Mouse (Mus musculus): ENCODE results near the gene Pan3.
"Not testable (repeated sequence)": the region's sequence is repeated elsewhere in the genome, so short reads cannot be mapped to it uniquely, and the experiment has no call there.

Gene Pan3

DNA sequence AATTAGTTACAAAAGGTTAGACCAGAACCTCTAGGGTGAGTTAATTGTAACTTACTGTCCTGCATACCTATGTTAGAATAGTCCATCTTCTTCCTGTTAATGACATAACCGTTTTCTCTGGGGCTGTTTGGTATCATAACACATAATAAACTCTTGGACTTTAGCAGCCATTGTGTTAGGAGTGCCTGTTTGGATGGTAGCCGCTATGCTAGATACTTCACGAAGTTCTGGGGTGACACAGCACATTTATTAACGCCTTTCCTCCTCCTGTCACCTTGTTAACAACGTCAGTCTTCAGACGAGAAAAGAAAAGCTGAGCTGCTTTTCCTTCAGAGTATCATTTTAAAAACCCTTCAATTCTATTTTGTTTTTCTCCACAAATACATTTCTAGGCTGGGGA lies 59.3 kb downstream of the Pan3 start:
- no peak for DNase-seq

DNA sequence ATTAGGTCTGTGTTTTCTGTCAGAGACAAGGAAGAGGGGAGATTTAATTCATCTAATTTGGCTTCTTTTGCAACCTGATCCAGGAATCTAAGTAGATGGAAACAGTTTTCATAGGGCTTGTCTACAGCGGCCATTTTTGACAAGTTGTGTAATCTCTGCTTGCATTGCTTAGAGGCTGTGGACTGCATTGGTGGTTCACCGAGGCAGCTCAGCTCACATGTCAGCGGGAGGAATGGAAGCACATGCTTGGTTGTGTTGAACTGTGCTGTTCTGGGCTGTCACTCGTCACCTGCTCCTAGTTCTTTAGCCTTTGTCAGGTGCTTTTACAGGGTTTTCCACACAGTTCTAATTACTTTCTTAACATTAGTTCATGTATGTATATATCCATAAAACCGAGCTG lies 60.9 kb downstream of the Pan3 start:
- DNase-seq = no peak

DNA sequence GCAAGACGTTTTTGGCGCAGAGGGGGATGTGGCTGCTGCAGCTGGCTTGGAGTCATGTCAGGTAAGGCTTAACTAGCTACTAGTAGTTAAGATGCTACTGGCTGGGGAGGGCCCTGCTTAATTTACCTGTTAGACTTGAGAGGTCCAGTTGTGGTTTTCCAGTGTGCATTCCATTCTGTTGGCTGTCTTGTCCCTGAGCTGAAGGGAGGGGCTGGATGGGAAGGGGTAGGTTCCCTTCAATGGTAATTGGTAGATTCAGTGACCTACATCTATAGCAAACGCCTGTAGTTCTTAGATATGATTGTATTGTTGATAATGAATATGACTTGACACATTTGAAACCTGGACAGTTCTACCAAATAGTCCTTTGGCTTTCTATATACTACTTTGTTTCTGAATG lies 62.5 kb downstream of the Pan3 start:
- no peak for DNase-seq

DNA sequence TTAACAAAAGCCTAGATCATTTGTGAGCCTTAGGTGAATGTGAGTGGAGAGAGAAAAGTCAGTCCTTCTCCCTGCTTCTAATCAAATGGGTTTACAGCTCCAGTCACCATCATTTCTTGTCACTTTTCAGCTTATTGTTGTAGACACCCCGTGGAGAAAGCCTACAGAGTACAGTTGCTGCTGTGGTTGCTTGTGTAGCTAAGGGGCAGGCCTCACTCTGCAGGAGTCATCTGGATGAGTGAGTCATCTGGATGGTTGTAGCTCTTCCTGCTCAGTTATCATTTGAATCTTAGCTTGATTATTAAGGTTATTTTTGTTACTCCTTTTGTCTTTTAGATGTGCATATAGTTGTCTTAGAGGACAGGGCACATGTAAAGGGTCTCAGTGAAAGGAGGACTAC lies 63.2 kb downstream of the Pan3 start:
- no peak for DNase-seq

DNA sequence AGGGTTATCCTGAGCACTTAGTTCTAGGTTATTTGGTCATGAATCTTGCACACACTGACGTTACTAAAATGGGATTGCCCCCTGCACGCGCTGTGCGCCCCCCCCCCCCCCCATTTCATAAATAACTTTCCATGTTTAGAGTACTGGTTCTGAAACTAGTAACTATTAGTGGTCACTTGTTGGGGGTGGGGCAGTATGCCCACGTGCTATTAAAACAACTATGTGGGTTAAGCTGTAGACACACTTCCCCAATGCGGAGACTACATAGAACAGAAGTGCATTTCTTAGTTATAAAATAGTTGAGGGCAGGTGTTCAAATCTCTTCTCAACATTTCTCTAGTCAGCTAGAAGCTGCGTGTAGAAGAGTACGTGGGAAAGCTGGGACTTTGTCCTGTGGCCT lies 63.7 kb downstream of the Pan3 start:
- DNase-seq = no peak

DNA sequence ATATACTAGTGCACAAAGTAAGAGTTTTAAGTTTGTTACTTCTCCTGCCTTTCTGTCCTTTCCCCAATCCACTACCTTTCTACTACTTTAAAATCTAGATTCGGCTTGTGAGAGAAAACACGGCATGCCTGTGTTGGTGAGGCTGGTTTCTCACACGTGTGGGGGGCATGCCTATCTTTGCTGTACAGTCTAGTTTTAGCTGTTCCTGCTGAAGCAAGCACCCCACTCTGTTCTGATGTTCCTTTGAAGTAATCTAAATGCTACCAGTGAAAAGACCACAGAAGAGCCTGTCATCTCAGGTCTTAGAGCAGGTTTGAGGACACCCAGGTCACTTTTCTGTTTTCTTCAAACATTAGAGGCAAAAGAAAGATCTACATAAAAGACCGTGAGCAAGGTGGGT lies 64.4 kb downstream of the Pan3 start:
- no peak for DNase-seq

DNA sequence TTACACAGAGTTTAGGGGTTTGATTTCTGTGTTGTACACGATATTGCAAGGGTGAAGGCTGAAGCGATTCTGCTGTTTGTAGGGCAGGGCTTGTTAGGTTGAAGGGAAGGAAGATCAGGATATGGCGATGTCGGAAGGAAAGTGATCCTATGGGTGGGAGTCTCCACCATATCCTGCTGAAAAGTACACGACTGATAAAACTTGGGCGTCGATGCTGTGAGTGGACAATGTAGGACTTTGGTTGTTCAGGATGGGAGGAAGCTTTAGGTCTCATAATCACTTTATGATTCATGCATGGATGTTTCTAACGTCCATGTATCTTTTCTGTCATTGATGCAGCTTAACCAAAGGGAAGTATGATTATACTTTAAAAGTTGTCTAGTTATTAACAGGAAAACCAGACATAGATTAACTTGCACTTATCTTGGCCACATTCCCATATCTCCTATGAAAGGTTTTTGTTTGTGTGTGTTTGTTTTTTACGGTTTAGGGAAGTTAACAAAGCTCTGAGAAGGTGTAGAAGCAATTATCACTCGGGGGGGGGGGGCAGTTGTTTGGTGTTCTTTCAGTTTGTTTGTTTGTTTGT lies 64.9 kb downstream of the Pan3 start:
- no peak for DNase-seq

- DNase-seq = peak; percentile 68
These were observed 66.0 kb downstream of the Pan3 start for GRCm38 (mm10) chr5:147495961-147496360.

DNA sequence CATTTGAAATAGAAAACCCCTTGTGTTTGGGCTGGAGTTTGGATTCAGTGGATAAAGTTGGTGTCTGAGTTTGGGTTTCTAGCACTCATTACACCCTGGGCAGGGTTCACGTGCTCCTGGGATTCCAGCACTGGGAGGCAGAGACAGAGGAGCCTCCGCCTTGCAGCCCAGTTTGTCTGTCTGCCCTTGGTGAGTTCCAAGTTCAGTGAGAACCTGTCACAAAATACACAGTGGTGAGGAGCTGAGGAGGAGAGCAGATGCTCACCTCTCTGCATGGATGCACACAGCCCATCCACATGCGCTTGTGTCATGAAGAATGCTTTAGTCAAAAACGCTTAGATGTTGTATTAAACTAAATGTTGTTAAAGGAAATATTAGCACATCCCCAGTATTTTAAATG lies 67.0 kb downstream of the Pan3 start:
- no peak for DNase-seq

DNA sequence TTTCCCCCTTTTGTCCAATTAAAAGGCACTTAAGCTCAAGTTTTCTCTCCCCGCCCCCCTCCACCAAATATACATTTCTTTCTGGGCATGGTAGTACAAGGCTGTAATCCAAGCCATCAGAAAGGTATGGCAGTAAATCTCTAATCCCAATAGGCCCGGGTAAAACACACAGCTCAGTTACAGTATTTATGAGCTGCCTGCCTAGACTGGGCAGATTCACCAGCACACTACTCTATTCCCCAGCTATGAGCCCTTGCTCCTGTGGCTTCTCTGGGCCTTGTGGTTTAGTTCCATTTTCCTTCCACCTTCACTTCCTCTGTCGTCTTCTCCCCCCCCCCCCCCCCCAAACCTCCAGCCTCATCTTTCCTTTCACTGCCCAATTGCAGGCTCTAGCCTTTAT lies 67.8 kb downstream of the Pan3 start:
- DNase-seq = no peak

DNA sequence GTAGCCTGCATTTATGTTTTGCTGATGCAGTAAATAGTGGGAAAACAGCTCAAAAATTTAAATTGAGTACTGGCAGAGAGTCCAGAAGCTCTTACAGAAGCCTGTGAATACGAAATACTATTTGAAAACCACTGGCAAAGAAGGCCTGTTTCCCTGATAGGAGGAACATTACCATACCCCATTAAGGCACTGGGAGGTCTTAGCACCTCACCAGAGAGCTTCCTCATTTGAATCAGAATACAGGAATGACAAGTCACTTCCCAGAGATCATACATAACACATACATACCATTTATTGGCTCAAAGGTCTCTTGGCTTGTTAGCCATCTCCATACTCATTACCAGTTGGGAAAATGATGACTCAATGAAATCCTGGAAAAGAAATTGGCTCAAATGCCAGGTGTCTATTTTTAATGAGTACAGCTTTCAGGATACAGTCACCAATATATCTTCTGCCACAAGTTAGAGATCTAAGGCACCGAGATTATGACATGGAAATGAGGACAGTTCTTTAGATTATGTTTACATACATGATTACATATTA lies 71.6 kb downstream of the Pan3 start:
- DNase-seq = no peak

DNA sequence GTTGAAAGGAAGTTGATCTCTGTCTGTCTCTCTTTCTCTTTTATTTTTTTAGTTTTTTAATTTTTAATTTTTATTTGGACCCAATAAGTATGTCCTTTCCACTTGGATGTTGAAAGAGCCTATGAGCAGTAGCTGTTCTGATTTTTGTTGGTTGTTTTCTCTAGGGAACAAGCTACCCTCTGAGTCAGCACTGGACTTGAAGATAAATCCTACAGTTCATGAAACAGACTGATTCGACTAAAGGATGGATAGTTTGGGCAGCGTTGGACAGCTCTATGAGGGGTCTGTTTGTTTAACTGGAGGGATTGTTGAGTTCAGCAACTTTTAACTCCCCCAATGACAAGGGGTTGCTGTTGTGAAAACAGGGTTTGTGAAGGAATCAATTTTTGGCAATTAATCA lies 73.0 kb downstream of the Pan3 start:
- no peak for DNase-seq

DNA sequence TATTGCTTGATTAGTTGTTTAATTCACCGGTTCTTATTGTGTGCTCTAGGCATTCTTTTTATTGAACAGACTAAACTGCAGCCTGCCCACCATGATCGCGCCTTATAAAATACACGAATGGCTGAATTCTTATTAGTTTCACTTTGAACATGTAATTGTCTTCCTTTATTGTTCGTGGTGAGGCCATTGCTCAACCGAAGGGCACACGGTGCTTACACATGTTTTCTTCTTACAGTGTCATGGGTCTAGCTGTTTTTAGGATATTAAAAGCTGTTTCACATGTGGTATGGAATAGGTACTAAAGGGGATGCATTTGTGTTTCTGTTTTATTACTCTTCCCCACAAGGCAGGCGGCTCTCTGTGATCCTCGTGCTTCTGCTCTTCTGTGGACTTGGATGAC lies 81.4 kb downstream of the Pan3 start:
- DNase-seq = no peak

DNA sequence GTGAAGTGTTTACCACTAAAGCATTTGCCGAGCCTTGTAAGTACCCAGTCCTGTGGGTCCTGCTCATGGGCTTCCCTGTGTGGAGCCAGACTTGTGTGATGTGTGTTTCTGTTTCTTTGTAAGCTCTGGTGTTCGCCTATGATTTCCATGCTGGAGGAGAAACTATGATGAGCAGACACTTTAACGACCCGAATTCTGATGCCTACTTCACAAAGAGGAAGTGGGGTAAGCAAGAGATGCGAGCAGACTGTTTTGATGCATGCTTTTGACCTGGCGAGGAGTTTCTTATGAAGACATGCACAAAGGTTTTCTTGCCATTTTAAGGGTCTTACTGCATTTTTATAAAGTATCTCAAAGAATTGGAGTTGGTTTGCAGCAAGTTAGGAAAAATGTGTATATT lies 97.0 kb downstream of the Pan3 start:
- no peak for DNase-seq

- DNase-seq = no peak
These were observed 97.8 kb downstream of the Pan3 start for GRCm38 (mm10) chr5:147527788-147528187.

GRCm38 (mm10) chr5:147532031-147532430 lies 102.1 kb downstream of the Pan3 start:
- no peak for DNase-seq

GRCm38 (mm10) chr5:147539409-147539808 lies 109.4 kb downstream of the Pan3 start:
- DNase-seq = no peak

DNA sequence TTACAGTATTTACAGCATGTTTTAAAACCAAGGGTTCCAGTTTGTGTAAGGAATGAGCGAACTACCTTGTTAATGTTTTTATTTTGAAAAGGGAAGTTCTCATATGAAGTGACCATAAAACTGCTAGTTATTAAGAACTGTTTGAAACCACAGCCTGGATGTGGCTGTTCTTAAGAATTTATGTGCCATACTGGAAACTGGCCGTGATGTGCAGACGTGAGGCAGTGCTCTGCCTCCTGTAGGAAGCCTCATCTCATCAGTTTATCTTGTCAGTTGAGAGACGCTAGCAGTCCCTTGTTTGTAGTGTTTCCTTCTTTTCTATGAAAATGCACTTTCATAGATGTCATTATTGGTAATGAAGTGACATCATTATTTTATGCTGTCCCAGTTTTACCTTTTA lies 109.9 kb downstream of the Pan3 start:
- no peak for DNase-seq

- DNase-seq = no peak
These were observed 112.3 kb downstream of the Pan3 start for GRCm38 (mm10) chr5:147542291-147542690.

DNA sequence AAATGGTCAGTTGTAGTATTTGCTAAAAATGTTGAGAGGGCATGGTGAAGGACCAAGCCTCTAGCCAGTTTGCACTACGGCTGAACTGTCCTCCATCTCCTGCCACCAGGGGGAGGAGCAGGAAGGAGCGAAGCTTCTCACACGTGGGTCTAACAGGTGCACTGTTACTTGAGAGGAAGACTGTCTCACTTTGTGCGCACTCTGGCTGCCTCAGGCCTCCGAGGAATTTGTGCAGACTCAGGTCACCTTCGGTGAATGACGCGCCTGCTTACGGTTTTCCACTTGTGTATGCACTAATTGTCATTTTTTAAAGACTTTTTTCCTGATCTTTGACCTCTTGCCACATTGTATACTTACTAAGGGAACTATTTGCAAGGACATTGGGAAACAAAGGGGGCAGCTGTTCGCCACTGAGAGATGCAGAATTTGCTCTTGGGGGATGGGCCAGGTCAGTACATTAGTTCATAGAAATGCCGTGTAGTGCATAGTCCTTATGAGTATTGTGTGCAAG lies 115.8 kb downstream of the Pan3 start:
- DNase-seq = no peak

DNA sequence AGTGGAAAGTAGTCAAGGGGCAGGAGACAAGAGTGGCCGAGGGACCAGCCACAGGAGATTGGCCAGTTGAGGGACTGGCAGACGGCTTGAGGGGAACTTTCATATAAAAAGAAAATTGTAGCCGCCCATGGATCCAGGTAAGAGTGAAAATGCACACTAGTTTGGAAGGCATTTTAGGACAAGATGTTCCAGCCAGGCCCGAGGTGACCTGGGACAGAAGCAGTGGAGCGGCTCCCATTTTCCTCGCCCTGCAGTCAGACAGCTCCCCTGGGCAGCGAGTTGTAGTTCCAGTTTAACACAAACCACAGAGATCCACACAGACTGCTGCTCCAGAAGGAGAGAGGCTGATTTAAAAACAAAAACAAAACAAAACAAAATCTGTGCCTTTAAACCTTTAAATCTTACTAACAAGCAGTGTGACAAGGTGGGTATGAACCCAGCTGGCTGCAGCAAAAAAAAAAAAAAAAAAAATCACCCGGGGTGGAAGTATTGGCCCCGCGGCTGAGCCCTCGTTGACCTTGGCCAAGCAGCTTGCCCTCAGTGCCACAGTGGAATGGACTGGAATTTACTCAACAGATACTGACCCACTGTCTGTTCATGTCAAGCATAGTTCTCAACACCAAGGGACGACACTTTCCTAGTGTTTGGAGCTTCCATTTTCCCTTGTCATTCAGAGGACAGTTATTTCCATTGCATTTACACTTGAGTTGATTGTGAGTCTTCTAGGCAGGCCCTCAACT lies 119.2 kb downstream of the Pan3 start:
- no peak for DNase-seq

GRCm38 (mm10) chr5:147551879-147552627 lies 122.1 kb downstream of the Pan3 start:
- no peak for DNase-seq

- DNase-seq = not testable (repeated sequence)
These were observed 127.7 kb downstream of the Pan3 start for GRCm38 (mm10) chr5:147557641-147558040.
